Mouse (Mus musculus) spleen, adult 2 months (tissue): ENCODE measurements at regions not wholly inside any gene's neighbourhood (a gene's known extent, or its start where the extent isn't known, plus 50 kb on each side); places are given as distances from the start of the nearest gene placed in this dataset.

Source experiments
- DNase-seq, 2 experiments: peaks; one replicate each; pipeline versions ENCODE4 v3.0.0 to v3.0.0-alpha.2; 2012 to 2021; ENCODE audit warnings: low spot score in 2 of 2, low read depth in 1 of 2
- H3K27ac ChIP-seq: fragments of 200-500 bp; 2 replicates; pipeline ENCODE4 v1.5.1; 2012; ENCODE audit warnings: low read length, inconsistent platforms; ENCODE audit not compliant: insufficient read depth
- H3K27me3 ChIP-seq: fragments of 200-500 bp; 2 replicates; pipeline ENCODE4 v1.6.1; 2012; ENCODE audit warnings: mild to moderate bottlenecking, moderate library complexity, low read length, inconsistent platforms; ENCODE audit not compliant: control insufficient read depth, insufficient read depth
- H3K36me3 ChIP-seq: fragments of 200-500 bp; 2 replicates; pipeline ENCODE4 v1.6.1; 2012; ENCODE audit warnings: mild to moderate bottlenecking, low read length, inconsistent platforms; ENCODE audit not compliant: control insufficient read depth, insufficient read depth
- H3K4me1 ChIP-seq: fragments of 200-500 bp; 2 replicates; pipeline ENCODE4 v1.6.1; 2011; ENCODE audit warnings: inconsistent platforms; ENCODE audit not compliant: control insufficient read depth, insufficient read depth, insufficient read length
- H3K4me3 ChIP-seq: fragments of 200-500 bp; 2 replicates; pipeline ENCODE4 v1.5.1; 2011; ENCODE audit warnings: mild to moderate bottlenecking, inconsistent platforms; ENCODE audit not compliant: insufficient read depth, insufficient read length; ENCODE audit errors: extremely low read depth
- CTCF ChIP-seq: fragments of 200-500 bp; IDR thresholded peaks from 2 replicates; pipeline ENCODE4 v1.5.1; 2011; ENCODE audit warnings: mild to moderate bottlenecking, inconsistent platforms; ENCODE audit not compliant: insufficient read depth, insufficient read length, insufficient replicate concordance; ENCODE audit errors: extremely low read depth
- POLR2A ChIP-seq: fragments of 200-500 bp; IDR thresholded peaks from 2 replicates; pipeline ENCODE4 v1.6.1; 2011; ENCODE audit warnings: low read depth, low read length, inconsistent platforms
- WGBS: fragments of 180-500 bp; shearing (Covaris S2); methylation state at CpG from one replicate; pipeline ENCODE4 v1.1.7; 2018; 5-methylcytosine and 5-hydroxymethylcytosine counted together

- Histone ChIP-seq H3K4me1 (no peaks in the 10 kb centered on the region), H3K36me3 (no peaks in the 10 kb centered on the region), H3K27ac (0 out of 2 replicates have a peak overlapping the region, but pooled peaks have one; percentile 49), H3K4me3 (no peak overlapping the region), H3K27me3 (no peaks in the 10 kb centered on the region)
- no peak for DNase-seq
- TF ChIP-seq CTCF (no peak), POLR2A (no peak)
- WGBS, result 85% methylated on average over 2 of the region's 2 CpGs
Observed at GRCm38 (mm10) chr3:143595081-143595480, 609.9 kb downstream of the Lmo4 start.

- 0 out of 2 replicates have a peak overlapping the region, but pooled peaks have one; percentile 49 for H3K27ac ChIP-seq
- 85% methylated on average over 7 of the region's 7 CpGs for WGBS
- H3K4me1 ChIP-seq, result no peaks in the 10 kb centered on the region
- no peaks in the 10 kb centered on the region for H3K36me3 ChIP-seq
- H3K27me3 ChIP-seq, result no peaks in the 10 kb centered on the region
- H3K4me3 ChIP-seq, result no peak overlapping the region
- DNase-seq, result no peak
- TF ChIP-seq CTCF (no peak), POLR2A (no peak)
Observed at GRCm38 (mm10) chr3:143594676-143595075, 610.3 kb downstream of the Lmo4 start.

- WGBS, result 84% methylated on average over 5 of the region's 5 CpGs
- DNase-seq, result no peak
- Histone ChIP-seq H3K36me3 (no peaks in the 10 kb centered on the region), H3K4me1 (peaks cover 6% of the 10 kb centered on the region; the same call in 1 of the 2 replicates), H3K4me3 (no peak overlapping the region), H3K27ac (no peak overlapping the region), H3K27me3 (no peaks in the 10 kb centered on the region)
- TF ChIP-seq CTCF, result no peak
- no peak for TF ChIP-seq POLR2A
Observed at GRCm38 (mm10) chr3:143586653-143587052, 618.4 kb downstream of the Lmo4 start.

DNA sequence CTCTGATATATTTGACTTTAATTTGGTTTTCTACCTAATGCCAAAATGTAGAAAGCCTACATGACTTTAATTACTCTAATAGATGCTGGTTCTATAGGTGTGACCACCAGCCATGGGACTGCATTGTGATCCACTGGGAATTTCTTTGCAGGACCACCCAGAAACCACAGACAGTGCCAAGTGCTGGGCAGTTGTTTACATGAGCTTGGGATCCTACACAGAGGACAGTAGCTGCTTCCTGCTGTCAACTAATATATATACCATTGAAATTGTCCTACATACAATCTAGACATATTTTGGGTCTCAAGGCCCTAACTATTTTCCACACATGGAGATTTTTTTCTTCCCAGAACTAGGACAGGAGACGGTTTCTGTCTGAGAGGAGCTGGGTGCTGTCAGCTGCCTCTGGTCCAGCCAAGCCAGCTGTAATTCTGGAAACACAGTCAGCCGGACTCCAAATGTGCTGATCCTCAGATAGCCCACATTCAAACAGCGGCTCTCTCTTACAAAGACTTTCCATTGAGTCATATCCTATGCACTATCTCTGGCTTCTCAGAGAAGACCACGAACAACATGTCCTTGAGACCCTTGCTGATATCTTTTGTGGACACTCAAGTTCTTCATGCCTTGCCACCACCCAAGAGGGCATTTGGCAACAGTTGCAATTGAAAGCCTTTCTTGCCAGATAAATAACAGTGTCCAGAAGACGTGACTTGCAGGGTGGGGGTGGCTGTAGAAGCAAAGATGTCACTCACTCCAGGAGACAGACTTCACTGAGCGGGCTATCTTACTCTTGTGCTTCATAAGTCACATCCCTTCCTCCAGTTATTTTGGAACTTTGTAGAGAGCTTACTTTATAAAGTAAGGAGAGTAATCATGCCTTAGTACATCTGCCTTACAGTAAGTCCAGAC, 620.1 kb downstream of the Lmo4 start:
- 83% methylated on average over 6 of the region's 6 CpGs for WGBS
- DNase-seq, result no peak
- peaks cover 6% of the 10 kb centered on the region; the same call in 1 of the 2 replicates for H3K4me1 ChIP-seq
- H3K27me3 ChIP-seq, result no peaks in the 10 kb centered on the region
- TF ChIP-seq CTCF, result no peak
- H3K27ac ChIP-seq, result no peak overlapping the region; the same call in 1 of the 2 replicates
- no peaks in the 10 kb centered on the region for H3K36me3 ChIP-seq
- no peak overlapping the region for H3K4me3 ChIP-seq

GRCm38 (mm10) chr3:143576338-143577007, 628.5 kb downstream of the Lmo4 start:
- Histone ChIP-seq H3K36me3 (no peaks in the 10 kb centered on the region), H3K4me3 (no peak overlapping the region), H3K27me3 (no peaks in the 10 kb centered on the region), H3K27ac (no peak overlapping the region), H3K4me1 (no peaks in the 10 kb centered on the region)
- TF ChIP-seq CTCF (no peak), POLR2A (no peak)
- no peak for DNase-seq
- WGBS, result 91% methylated on average over 7 of the region's 7 CpGs

DNA sequence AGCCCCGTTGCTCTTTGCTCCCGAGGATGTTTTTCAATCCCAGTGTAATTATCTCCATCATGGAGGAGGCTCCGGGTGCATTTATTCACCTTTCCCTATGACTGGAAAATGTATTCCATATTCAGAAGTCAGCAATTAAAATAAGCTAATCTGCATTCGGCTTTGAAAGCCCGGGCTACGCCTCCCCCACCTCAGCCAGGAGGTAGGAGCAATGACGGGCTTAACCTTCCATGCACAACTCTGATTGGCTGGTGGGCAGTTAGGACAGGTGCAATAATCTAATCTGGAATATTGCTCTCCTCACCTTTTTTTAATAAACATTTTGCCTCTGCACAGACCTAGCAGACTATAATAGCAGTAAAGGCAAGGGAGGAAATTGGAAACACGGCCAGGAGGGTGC, 629.3 kb downstream of the Lmo4 start:
- TF ChIP-seq POLR2A (no peak), CTCF (no peak)
- Histone ChIP-seq H3K36me3 (no peaks in the 10 kb centered on the region), H3K4me1 (no peaks in the 10 kb centered on the region), H3K27me3 (no peaks in the 10 kb centered on the region), H3K4me3 (no peak overlapping the region), H3K27ac (no peak overlapping the region)
- no peak for DNase-seq
- WGBS, result 94% methylated on average over 8 of the region's 8 CpGs
